Mouse (Mus musculus): ENCODE measurements around the gene Agbl4. TPM values are rescaled to one million over a fixed set of nuclear protein-coding genes. Genes with fewer than 3 reads are reported as not detected.

Agbl4 gene
- polyA plus RNA-seq, 1 experiment from 2014 or later = 0.97 TPM

- H3K9me3 ChIP-seq (ENCODE audit: control insufficient read depth, low read length) = no peaks in the 10 kb centered on the region
- H3K27me3 ChIP-seq (ENCODE audit: control insufficient read depth, insufficient read depth, low read depth, low read length) = no peaks in the 10 kb centered on the region
- no peak overlapping the region for H3K4me2 ChIP-seq (ENCODE audit: low read depth, low read length)
- peak; percentile 53 for ATAC-seq (ENCODE audit: low read depth)
- no peak overlapping the region for H3K9ac ChIP-seq (ENCODE audit: low read length)
- H3K4me3 ChIP-seq (ENCODE audit: low read length) = no peak overlapping the region
- H3K4me1 ChIP-seq (replicated peaks; ENCODE audit: control insufficient read depth, insufficient read depth, low read length) = peaks cover 7% of the 10 kb centered on the region; the same call in 1 of the 2 replicates
- WGBS = 36% methylated on average over 7 of the region's 7 CpGs
- H3K27ac ChIP-seq (ENCODE audit: low read length) = peak overlapping the region; percentile 55
- peaks cover 5% of the 10 kb centered on the region for H3K36me3 ChIP-seq (ENCODE audit: control insufficient read depth, insufficient read depth, low read length)
These were observed 1052.2 kb downstream of the Agbl4 start for GRCm38 (mm10) chr4:111449442-111450199.

GRCm38 (mm10) chr4:111451283-111451918, 1053.9 kb downstream of the Agbl4 start:
- H3K9ac ChIP-seq (ENCODE audit: low read length) = no peak overlapping the region
- ATAC-seq (ENCODE audit: low read depth) = peak; percentile 54
- H3K27ac ChIP-seq (ENCODE audit: low read length) = no peak overlapping the region
- no peaks in the 10 kb centered on the region for H3K9me3 ChIP-seq (ENCODE audit: control insufficient read depth, low read length)
- peaks cover 5% of the 10 kb centered on the region for H3K36me3 ChIP-seq (ENCODE audit: control insufficient read depth, insufficient read depth, low read length)
- H3K27me3 ChIP-seq (ENCODE audit: control insufficient read depth, insufficient read depth, low read depth, low read length) = no peaks in the 10 kb centered on the region
- H3K4me1 ChIP-seq (replicated peaks; ENCODE audit: control insufficient read depth, insufficient read depth, low read length) = peaks cover 7% of the 10 kb centered on the region; the same call in 1 of the 2 replicates
- no peak overlapping the region for H3K4me2 ChIP-seq (ENCODE audit: low read depth, low read length)
- 48% methylated on average over 7 of the region's 7 CpGs for WGBS
- H3K4me3 ChIP-seq (ENCODE audit: low read length) = no peak overlapping the region

GRCm38 (mm10) chr4:111452192-111452591, 1054.7 kb downstream of the Agbl4 start:
- WGBS = 88% methylated on average over 5 of the region's 5 CpGs
- H3K27me3 ChIP-seq (ENCODE audit: control insufficient read depth, insufficient read depth, low read depth, low read length) = no peaks in the 10 kb centered on the region
- H3K4me1 ChIP-seq (replicated peaks; ENCODE audit: control insufficient read depth, insufficient read depth, low read length) = peaks cover 7% of the 10 kb centered on the region; the same call in 1 of the 2 replicates
- no peak overlapping the region for H3K27ac ChIP-seq (ENCODE audit: low read length)
- H3K4me3 ChIP-seq (ENCODE audit: low read length) = no peak overlapping the region
- no peak for ATAC-seq (ENCODE audit: low read depth)
- H3K9me3 ChIP-seq (ENCODE audit: control insufficient read depth, low read length) = no peaks in the 10 kb centered on the region
- H3K4me2 ChIP-seq (ENCODE audit: low read depth, low read length) = no peak overlapping the region
- H3K9ac ChIP-seq (ENCODE audit: low read length) = no peak overlapping the region
- H3K36me3 ChIP-seq (ENCODE audit: control insufficient read depth, insufficient read depth, low read length) = peaks cover 5% of the 10 kb centered on the region

GRCm38 (mm10) chr4:111453275-111453674, 1055.8 kb downstream of the Agbl4 start:
- WGBS = 57% methylated on average over 3 of the region's 3 CpGs
- Histone ChIP-seq H3K4me2 (ENCODE audit: low read depth, low read length) (no peak overlapping the region), H3K9me3 (ENCODE audit: control insufficient read depth, low read length) (no peaks in the 10 kb centered on the region), H3K9ac (ENCODE audit: low read length) (no peak overlapping the region), H3K4me3 (ENCODE audit: low read length) (no peak overlapping the region), H3K4me1 (replicated peaks; ENCODE audit: control insufficient read depth, insufficient read depth, low read length) (peaks cover 7% of the 10 kb centered on the region; the same call in 1 of the 2 replicates), H3K27me3 (ENCODE audit: control insufficient read depth, insufficient read depth, low read depth, low read length) (no peaks in the 10 kb centered on the region), H3K27ac (ENCODE audit: low read length) (no peak overlapping the region), H3K36me3 (ENCODE audit: control insufficient read depth, insufficient read depth, low read length) (peaks cover 5% of the 10 kb centered on the region)
- ATAC-seq (ENCODE audit: low read depth) = no peak

GRCm38 (mm10) chr4:111455621-111456020, 1058.2 kb downstream of the Agbl4 start:
- Histone ChIP-seq H3K27ac (ENCODE audit: low read length) (no peak overlapping the region), H3K36me3 (ENCODE audit: control insufficient read depth, insufficient read depth, low read length) (peaks cover 5% of the 10 kb centered on the region), H3K9me3 (ENCODE audit: control insufficient read depth, low read length) (no peaks in the 10 kb centered on the region), H3K9ac (ENCODE audit: low read length) (no peak overlapping the region), H3K4me3 (ENCODE audit: low read length) (no peak overlapping the region), H3K27me3 (ENCODE audit: control insufficient read depth, insufficient read depth, low read depth, low read length) (no peaks in the 10 kb centered on the region), H3K4me1 (replicated peaks; ENCODE audit: control insufficient read depth, insufficient read depth, low read length) (no peaks in the 10 kb centered on the region), H3K4me2 (ENCODE audit: low read depth, low read length) (no peak overlapping the region)
- no peak for ATAC-seq (ENCODE audit: low read depth)
- 86% methylated on average over 5 of the region's 5 CpGs for WGBS

GRCm38 (mm10) chr4:111457568-111457967, 1060.1 kb downstream of the Agbl4 start:
- Histone ChIP-seq H3K4me3 (ENCODE audit: low read length) (no peak overlapping the region), H3K4me1 (replicated peaks; ENCODE audit: control insufficient read depth, insufficient read depth, low read length) (no peaks in the 10 kb centered on the region), H3K9ac (ENCODE audit: low read length) (no peak overlapping the region), H3K27ac (ENCODE audit: low read length) (no peak overlapping the region), H3K9me3 (ENCODE audit: control insufficient read depth, low read length) (no peaks in the 10 kb centered on the region), H3K4me2 (ENCODE audit: low read depth, low read length) (no peak overlapping the region), H3K36me3 (ENCODE audit: control insufficient read depth, insufficient read depth, low read length) (peaks cover 5% of the 10 kb centered on the region), H3K27me3 (ENCODE audit: control insufficient read depth, insufficient read depth, low read depth, low read length) (no peaks in the 10 kb centered on the region)
- WGBS = 76% methylated on average over 5 of the region's 5 CpGs
- ATAC-seq (ENCODE audit: low read depth) = peak; percentile 27; the same call in 1 of the 2 replicates

GRCm38 (mm10) chr4:111467293-111467773, 1069.9 kb downstream of the Agbl4 start:
- no peak overlapping the region for H3K27ac ChIP-seq (ENCODE audit: low read length)
- H3K4me1 ChIP-seq (replicated peaks; ENCODE audit: control insufficient read depth, insufficient read depth, low read length) = peaks cover 5% of the 10 kb centered on the region
- H3K27me3 ChIP-seq (ENCODE audit: control insufficient read depth, insufficient read depth, low read depth, low read length) = no peaks in the 10 kb centered on the region
- H3K36me3 ChIP-seq (ENCODE audit: control insufficient read depth, insufficient read depth, low read length) = no peaks in the 10 kb centered on the region
- H3K9me3 ChIP-seq (ENCODE audit: control insufficient read depth, low read length) = no peaks in the 10 kb centered on the region
- no peak overlapping the region for H3K9ac ChIP-seq (ENCODE audit: low read length)
- H3K4me3 ChIP-seq (ENCODE audit: low read length) = no peak overlapping the region
- 37% methylated on average over 2 of the region's 2 CpGs for WGBS
- H3K4me2 ChIP-seq (ENCODE audit: low read depth, low read length) = no peak overlapping the region
- ATAC-seq (ENCODE audit: low read depth) = peak; percentile 89

GRCm38 (mm10) chr4:111467796-111468195, 1070.3 kb downstream of the Agbl4 start:
- peaks cover 5% of the 10 kb centered on the region for H3K4me1 ChIP-seq (replicated peaks; ENCODE audit: control insufficient read depth, insufficient read depth, low read length)
- 70% methylated on average over 4 of the region's 4 CpGs for WGBS
- no peak overlapping the region for H3K27ac ChIP-seq (ENCODE audit: low read length)
- no peaks in the 10 kb centered on the region for H3K27me3 ChIP-seq (ENCODE audit: control insufficient read depth, insufficient read depth, low read depth, low read length)
- no peak overlapping the region for H3K4me2 ChIP-seq (ENCODE audit: low read depth, low read length)
- no peaks in the 10 kb centered on the region for H3K36me3 ChIP-seq (ENCODE audit: control insufficient read depth, insufficient read depth, low read length)
- H3K9me3 ChIP-seq (ENCODE audit: control insufficient read depth, low read length) = no peaks in the 10 kb centered on the region
- no peak overlapping the region for H3K4me3 ChIP-seq (ENCODE audit: low read length)
- no peak overlapping the region for H3K9ac ChIP-seq (ENCODE audit: low read length)
- ATAC-seq (ENCODE audit: low read depth) = no peak

- Histone ChIP-seq H3K4me1 (replicated peaks; ENCODE audit: control insufficient read depth, insufficient read depth, low read length) (peaks cover 8% of the 10 kb centered on the region), H3K4me3 (ENCODE audit: low read length) (no peak overlapping the region), H3K36me3 (ENCODE audit: control insufficient read depth, insufficient read depth, low read length) (no peaks in the 10 kb centered on the region), H3K27me3 (ENCODE audit: control insufficient read depth, insufficient read depth, low read depth, low read length) (no peaks in the 10 kb centered on the region), H3K27ac (ENCODE audit: low read length) (no peak overlapping the region), H3K4me2 (ENCODE audit: low read depth, low read length) (no peak overlapping the region), H3K9ac (ENCODE audit: low read length) (no peak overlapping the region), H3K9me3 (ENCODE audit: control insufficient read depth, low read length) (no peaks in the 10 kb centered on the region)
- no peak for ATAC-seq (ENCODE audit: low read depth)
- WGBS = 66% methylated on average over 2 of the region's 2 CpGs
These were observed 1072.4 kb downstream of the Agbl4 start for GRCm38 (mm10) chr4:111469847-111470246.

All from lung, embryonic 16.5 days (tissue).